Mouse (Mus musculus): ENCODE data around the gene Fbrsl1.

Gene Fbrsl1

GRCm38 (mm10) chr5:110448436-110449134 lies at the start of gene Fbrsl1:
TSS of gene Fbrsl1 (minus strand) at chr5:110448503.
- in situ Hi-C loops (cut with MboI): no loop called here

GRCm38 (mm10) chr5:110498071-110498470 lies 49.8 kb upstream of the Fbrsl1 start:
- in situ Hi-C loops (cut with MboI): no loop called here

- in situ Hi-C loops (cut with MboI): no loop called here
Measured at GRCm38 (mm10) chr5:110497556-110497955, 49.3 kb upstream of the Fbrsl1 start.

- in situ Hi-C loops (cut with MboI): no loop called here
Measured at GRCm38 (mm10) chr5:110495051-110495450, 46.7 kb upstream of the Fbrsl1 start.

GRCm38 (mm10) chr5:110494396-110494795 lies 46.1 kb upstream of the Fbrsl1 start:
- in situ Hi-C loops (cut with MboI): no loop called here

- in situ Hi-C loops (cut with MboI): no loop called here
Measured at GRCm38 (mm10) chr5:110493785-110494184, 45.5 kb upstream of the Fbrsl1 start.

GRCm38 (mm10) chr5:110489639-110490038 lies 41.3 kb upstream of the Fbrsl1 start:
- in situ Hi-C loops (cut with MboI): no loop called here

- in situ Hi-C loops (cut with MboI): no loop called here
Measured at GRCm38 (mm10) chr5:110487943-110488342, 39.6 kb upstream of the Fbrsl1 start.

- in situ Hi-C loops (cut with MboI): no loop called here
Measured at GRCm38 (mm10) chr5:110486674-110487334, 38.5 kb upstream of the Fbrsl1 start.

GRCm38 (mm10) chr5:110484711-110485110 lies 36.4 kb upstream of the Fbrsl1 start:
- in situ Hi-C loops (cut with MboI): no loop called here

- in situ Hi-C loops (cut with MboI): no loop called here
Measured at GRCm38 (mm10) chr5:110479228-110479627, 30.9 kb upstream of the Fbrsl1 start.

GRCm38 (mm10) chr5:110474156-110474555 lies 25.9 kb upstream of the Fbrsl1 start:
- in situ Hi-C loops (cut with MboI): no loop called here

GRCm38 (mm10) chr5:110472834-110473233 lies 24.5 kb upstream of the Fbrsl1 start:
- in situ Hi-C loops (cut with MboI): no loop called here

GRCm38 (mm10) chr5:110471981-110472476 lies 23.7 kb upstream of the Fbrsl1 start:
- in situ Hi-C loops (cut with MboI): no loop called here

GRCm38 (mm10) chr5:110471285-110471684 lies 23.0 kb upstream of the Fbrsl1 start:
- in situ Hi-C loops (cut with MboI): no loop called here

- in situ Hi-C loops (cut with MboI): no loop called here
Measured at GRCm38 (mm10) chr5:110469227-110469925, 21.1 kb upstream of the Fbrsl1 start.

- in situ Hi-C loops (cut with MboI): no loop called here
Measured at GRCm38 (mm10) chr5:110468296-110468695, 20.0 kb upstream of the Fbrsl1 start.

GRCm38 (mm10) chr5:110467725-110468124 lies 19.4 kb upstream of the Fbrsl1 start:
- in situ Hi-C loops (cut with MboI): no loop called here

- in situ Hi-C loops (cut with MboI): no loop called here
Measured at GRCm38 (mm10) chr5:110466531-110467424, 18.5 kb upstream of the Fbrsl1 start.

- in situ Hi-C loops (cut with MboI): no loop called here
Measured at GRCm38 (mm10) chr5:110462646-110463045, 14.3 kb upstream of the Fbrsl1 start.

- in situ Hi-C loops (cut with MboI): no loop called here
Measured at GRCm38 (mm10) chr5:110458936-110459335, 10.6 kb upstream of the Fbrsl1 start.

GRCm38 (mm10) chr5:110455272-110455671 lies 7.0 kb upstream of the Fbrsl1 start:
- in situ Hi-C loops (cut with MboI): no loop called here

Data from mature B cell (primary cell).